Mouse (Mus musculus) G1E (cell line): ENCODE data around the gene Ttf1. TPM values are rescaled to one million over a fixed set of nuclear protein-coding genes. Genes with fewer than 3 reads are reported as not detected.

ENCODE experiments used
- ATAC-seq: 2 replicates; pipeline ENCODE4 v1.8.0; 2016; ENCODE audit warnings: mild to moderate bottlenecking; ENCODE audit not compliant: insufficient number of reproducible peaks, poor library complexity, low FRiP score, severe bottlenecking; ENCODE audit errors: extremely low read depth
- DNase-seq: peaks from one replicate; pipeline ENCODE4 v3.0.0; 2012; ENCODE audit warnings: low spot score
- H3K27me3 ChIP-seq: 2 replicates; pipeline ENCODE4 v1.6.1; 2012; ENCODE audit warnings: mild to moderate bottlenecking, low read length, inconsistent platforms; ENCODE audit not compliant: insufficient read depth
- H3K36me3 ChIP-seq: replicated peaks from 2 replicates; pipeline ENCODE3; 2012; ENCODE audit warnings: mild to moderate bottlenecking, inconsistent platforms
- H3K4me1 ChIP-seq: 2 replicates; pipeline ENCODE4 v1.6.1; 2012; ENCODE audit warnings: low read depth, low read length, inconsistent platforms, mixed read lengths; ENCODE audit not compliant: insufficient read depth
- H3K4me3 ChIP-seq: 2 replicates; pipeline ENCODE4 v1.5.1; 2012; ENCODE audit warnings: low read depth, mild to moderate bottlenecking, inconsistent platforms, low read length, moderate library complexity, mixed read lengths
- H3K9me3 ChIP-seq: replicated peaks from 2 replicates; pipeline ENCODE4 v1.6.1; 2012; ENCODE audit warnings: inconsistent platforms
- CTCF ChIP-seq: IDR thresholded peaks from 2 replicates; pipeline ENCODE4 v1.5.1; 2012; ENCODE audit warnings: low read depth, low read length, inconsistent platforms, mixed read lengths
- GATA1 ChIP-seq: IDR thresholded peaks from 2 replicates; pipeline ENCODE4 v1.6.1; 2012; ENCODE audit warnings: borderline replicate concordance, low read length, inconsistent platforms, mixed read lengths
- GATA2 ChIP-seq: IDR thresholded peaks from 2 replicates; pipeline ENCODE4 v1.6.1; 2012; ENCODE audit warnings: low read depth, low read length, inconsistent platforms, borderline replicate concordance
- POLR2AphosphoS5 ChIP-seq: IDR thresholded peaks from 2 replicates; pipeline ENCODE4 v1.6.1; 2012; ENCODE audit warnings: low read depth, low read length, inconsistent platforms; ENCODE audit not compliant: insufficient replicate concordance
- TAL1 ChIP-seq: conservative IDR thresholded peaks from 2 replicates; pipeline ENCODE4 v1.6.1; 2012; ENCODE audit warnings: low read depth, low read length, inconsistent platforms, mixed read lengths
- polyA plus RNA-seq: library from polyadenylated mRNA; stranded (reverse); fragments of >175 nt; gene quantifications from 2 replicates; pipeline ENCODE4 v1.2.3, GENCODE M21; 2012
- total RNA-seq, 2 experiments: library from RNA; stranded (forward) in 1 of 2; stranded (reverse) in 1 of 2; fragments of 200-1000 nt in 1 of 2; fragments of >200 nt in 1 of 2; fragmentation: Nextera tagmentation in 1 of 2; gene quantifications; 2 replicates each; pipeline ENCODE4 v1.2.3; 2014 to 2017

Ttf1 gene
- total and polyA plus RNA-seq, 3 experiments = 7.8 to 39.2 (median 21.5) TPM

DNA sequence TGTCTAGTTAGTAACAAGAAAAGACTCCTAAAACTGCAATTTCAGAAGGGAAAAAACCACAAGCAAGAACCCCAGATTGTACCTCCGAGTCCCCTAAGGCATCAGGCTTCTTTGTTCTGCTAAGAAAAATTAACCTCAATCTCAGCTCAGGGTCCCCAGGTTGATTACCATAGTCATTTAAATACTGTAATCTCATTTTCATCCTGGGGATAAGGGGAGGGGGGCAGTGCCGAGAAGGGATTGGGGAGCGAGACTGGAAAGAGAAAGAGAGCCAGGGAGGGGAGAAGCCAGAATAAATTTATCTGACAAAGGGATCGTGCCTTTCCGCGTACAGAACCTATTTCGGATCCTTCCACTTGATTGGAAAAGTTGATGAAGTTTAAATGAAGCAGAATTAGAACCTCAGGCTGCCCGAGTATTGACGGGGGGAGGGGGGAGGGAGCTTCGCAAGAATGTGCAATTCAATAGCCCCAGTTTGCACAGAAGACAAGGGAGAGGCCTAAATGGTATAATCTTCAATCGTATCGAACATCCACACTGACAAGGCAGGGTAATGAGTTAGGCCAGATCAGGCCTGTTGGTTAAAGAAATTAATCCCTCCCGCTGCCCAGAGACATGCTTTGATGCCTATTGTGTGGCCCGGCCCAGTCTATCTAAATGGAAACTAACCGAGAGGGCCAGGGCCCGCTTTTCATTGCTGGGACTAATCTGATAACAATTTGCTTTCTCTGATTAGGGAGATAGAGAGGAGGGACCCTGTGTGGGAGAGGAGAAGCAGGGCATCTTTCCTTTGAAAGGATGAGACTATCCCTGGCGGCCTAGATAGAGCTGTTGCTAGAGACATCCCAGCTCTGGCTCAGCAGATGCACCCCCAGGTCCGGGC lies 19.2 kb upstream of the Ttf1 start:
- no peaks in the 10 kb centered on the region for H3K9me3 ChIP-seq
- no peaks in the 10 kb centered on the region for H3K36me3 ChIP-seq
- peaks cover 21% of the 10 kb centered on the region for H3K27me3 ChIP-seq
- TF ChIP-seq GATA1 = no peak
- H3K4me3 ChIP-seq = no peak overlapping the region
- H3K4me1 ChIP-seq = no peaks in the 10 kb centered on the region
- no peak for ATAC-seq
- no peak for DNase-seq

GRCm38 (mm10) chr2:29041477-29041768 lies 18.6 kb upstream of the Ttf1 start:
- Histone ChIP-seq H3K4me3 (no peak overlapping the region), H3K36me3 (no peaks in the 10 kb centered on the region), H3K27me3 (peaks cover 24% of the 10 kb centered on the region), H3K4me1 (no peaks in the 10 kb centered on the region), H3K9me3 (no peaks in the 10 kb centered on the region)
- TF ChIP-seq TAL1 = no peak
- TF ChIP-seq GATA1 = no peak
- no peak for TF ChIP-seq POLR2AphosphoS5
- TF ChIP-seq GATA2 = no peak
- no peak for TF ChIP-seq CTCF
- DNase-seq (no peak), ATAC-seq (no peak)

DNA sequence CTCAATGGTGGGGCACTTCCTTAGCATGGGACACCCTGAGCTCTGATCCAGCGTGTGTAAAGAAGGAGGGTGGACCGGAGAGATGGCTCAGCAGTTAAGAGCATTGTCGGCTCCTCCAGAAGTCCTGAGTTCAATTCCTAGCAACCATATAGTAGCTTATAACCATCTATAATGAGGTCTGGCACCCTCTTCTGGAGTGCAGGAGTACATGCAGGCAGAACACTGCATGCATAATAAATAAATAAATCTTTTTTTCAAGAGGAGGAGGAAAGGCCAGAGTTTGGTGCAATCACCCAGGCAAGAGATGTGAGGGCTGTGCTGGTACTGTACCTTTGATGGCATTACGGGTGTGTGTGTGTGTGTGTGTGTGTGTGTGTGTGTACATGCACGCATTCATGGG lies 17.9 kb upstream of the Ttf1 start:
- no peaks in the 10 kb centered on the region for H3K4me1 ChIP-seq
- no peak for ATAC-seq
- peaks cover 24% of the 10 kb centered on the region for H3K27me3 ChIP-seq
- TF ChIP-seq POLR2AphosphoS5 = no peak
- no peak for TF ChIP-seq TAL1
- no peak for TF ChIP-seq GATA1
- TF ChIP-seq GATA2 = no peak
- TF ChIP-seq CTCF = no peak
- H3K9me3 ChIP-seq = no peaks in the 10 kb centered on the region
- no peak overlapping the region for H3K4me3 ChIP-seq
- H3K36me3 ChIP-seq = no peaks in the 10 kb centered on the region
- DNase-seq = no peak

DNA sequence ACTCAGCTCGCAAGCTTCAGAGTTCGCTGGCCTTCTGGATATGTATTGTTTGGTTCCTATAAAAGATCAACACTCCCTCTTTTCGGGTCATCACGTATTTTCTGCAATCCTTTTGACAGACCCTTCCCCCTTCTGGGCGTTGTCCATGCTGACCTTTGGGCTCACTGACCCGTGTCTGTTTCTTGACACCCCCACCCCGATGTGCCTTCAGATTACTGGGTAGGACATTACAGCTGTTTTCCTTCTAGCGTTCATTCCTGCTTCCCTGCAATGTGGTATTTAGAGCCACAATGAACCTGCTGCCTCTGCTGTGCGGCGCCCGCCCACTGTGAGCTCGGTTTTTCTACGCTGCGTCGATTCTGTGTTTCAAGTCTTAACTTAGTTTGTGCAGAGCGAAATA lies 13.9 kb upstream of the Ttf1 start:
- H3K4me3 ChIP-seq = no peak overlapping the region
- no peak for TF ChIP-seq TAL1
- TF ChIP-seq GATA2 = no peak
- no peak for TF ChIP-seq POLR2AphosphoS5
- TF ChIP-seq CTCF = no peak
- TF ChIP-seq GATA1 = no peak
- no peaks in the 10 kb centered on the region for H3K4me1 ChIP-seq
- H3K36me3 ChIP-seq = no peaks in the 10 kb centered on the region
- H3K27me3 ChIP-seq = peaks cover 29% of the 10 kb centered on the region
- DNase-seq (no peak), ATAC-seq (no peak)
- no peaks in the 10 kb centered on the region for H3K9me3 ChIP-seq

GRCm38 (mm10) chr2:29051932-29052331 lies 8.1 kb upstream of the Ttf1 start:
- Histone ChIP-seq H3K9me3 (no peaks in the 10 kb centered on the region), H3K4me1 (peaks cover 16% of the 10 kb centered on the region), H3K36me3 (no peaks in the 10 kb centered on the region), H3K4me3 (no peak overlapping the region), H3K27me3 (peaks cover 25% of the 10 kb centered on the region)
- ATAC-seq = no peak
- no peak for DNase-seq
- TF ChIP-seq CTCF (no peak), GATA1 (no peak), GATA2 (no peak)

DNA sequence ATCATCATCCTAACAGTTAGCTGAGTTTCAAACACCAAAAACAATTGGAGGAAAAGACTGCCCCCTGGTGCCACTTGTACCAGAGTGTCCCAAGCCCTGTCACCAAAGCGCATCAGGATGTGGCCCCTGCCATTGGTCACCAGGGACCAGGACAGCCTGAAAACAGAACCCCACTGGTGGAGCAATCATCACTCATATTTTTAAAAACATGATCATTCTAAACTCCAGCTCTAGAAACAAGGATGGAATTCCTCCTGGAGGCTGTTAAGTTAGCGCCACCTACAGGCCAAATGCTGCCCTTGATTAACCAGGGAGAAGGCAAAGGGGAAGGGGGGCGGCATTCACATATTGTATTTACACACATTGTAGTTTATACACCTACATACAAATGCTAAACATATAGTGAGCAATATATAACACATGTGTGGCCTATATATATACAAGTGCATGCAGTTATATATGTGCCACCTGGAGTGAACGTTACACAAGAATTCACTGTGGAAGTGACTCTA lies 7.1 kb upstream of the Ttf1 start:
- ATAC-seq = no peak
- H3K27me3 ChIP-seq = peaks cover 25% of the 10 kb centered on the region

More for the DNA sequence above, 7.1 kb upstream of the Ttf1 start:
- H3K4me3 ChIP-seq = no peak overlapping the region
- H3K36me3 ChIP-seq = no peaks in the 10 kb centered on the region
- no peak for TF ChIP-seq GATA1
- TF ChIP-seq GATA2 = no peak
- peak; percentile 53 for TF ChIP-seq CTCF
- no peak for TF ChIP-seq POLR2AphosphoS5
- TF ChIP-seq TAL1 = no peak
- DNase-seq = no peak
- H3K4me1 ChIP-seq = peaks cover 16% of the 10 kb centered on the region
- H3K9me3 ChIP-seq = no peaks in the 10 kb centered on the region
